Mouse (Mus musculus) kidney, embryonic 14.5 days (tissue): Measurements from ENCODE around the gene Gm11027. TPM values are rescaled to one million over a fixed set of nuclear protein-coding genes. Genes with fewer than 3 reads are reported as not detected.

Experiments
- ATAC-seq: fragments of 200-750 bp; cut with Nextera tagmentation; 2 replicates; pipeline ENCODE4 v1.8.0; 2017; ENCODE audit warnings: moderate number of reproducible peaks, mild to moderate bottlenecking, moderate TSS enrichment, moderate library complexity; ENCODE audit not compliant: low FRiP score, low TSS enrichment
- H3K27ac ChIP-seq: fragments of 300-500 bp; sonication (generic); 2 replicates; pipeline ENCODE4 v1.5.1; 2014; ENCODE audit warnings: low read depth, mild to moderate bottlenecking, low read length, moderate library complexity, mixed read lengths
- H3K27me3 ChIP-seq: fragments of 300-500 bp; sonication (generic); 2 replicates; pipeline ENCODE4 v1.6.1; 2014; ENCODE audit warnings: mild to moderate bottlenecking, low read length; ENCODE audit not compliant: control insufficient read depth, insufficient read depth
- H3K36me3 ChIP-seq: fragments of 300-500 bp; sonication (generic); 2 replicates; pipeline ENCODE4 v1.6.1; 2014; ENCODE audit warnings: low read length, mixed read lengths; ENCODE audit not compliant: control insufficient read depth, insufficient read depth
- H3K4me1 ChIP-seq: fragments of 300-500 bp; sonication (generic); 2 replicates; pipeline ENCODE4 v1.6.1; 2014; ENCODE audit warnings: low read length, mixed read lengths; ENCODE audit not compliant: control insufficient read depth, insufficient read depth
- H3K4me2 ChIP-seq: fragments of 300-500 bp; sonication (generic); replicated peaks from 2 replicates; pipeline ENCODE4 v1.6.1; 2014; ENCODE audit warnings: low read depth, mild to moderate bottlenecking, low read length
- H3K4me3 ChIP-seq: fragments of 300-500 bp; sonication (generic); 2 replicates; pipeline ENCODE4 v1.5.1; 2014; ENCODE audit warnings: mild to moderate bottlenecking, low read length
- H3K9ac ChIP-seq: fragments of 300-500 bp; sonication (generic); 2 replicates; pipeline ENCODE4 v1.6.1; 2014; ENCODE audit warnings: low read depth, mild to moderate bottlenecking, low read length, moderate library complexity
- H3K9me3 ChIP-seq: fragments of 300-500 bp; sonication (generic); 2 replicates; pipeline ENCODE4 v1.6.1; 2016; ENCODE audit warnings: low read length; ENCODE audit not compliant: control insufficient read depth
- WGBS: fragments of 180-500 bp; shearing (Covaris S2); extraction: QIAGEN DNeasy Blood & Tissue Kit; methylation state at CpG from one replicate; pipeline ENCODE4 v1.1.7; 2014; 5-methylcytosine and 5-hydroxymethylcytosine counted together
- polyA plus RNA-seq: library from polyadenylated mRNA; unstranded; fragments of >200 nt; fragmentation: Nextera tagmentation; extraction: Ambion mirVana; gene quantifications from 2 replicates; pipeline ENCODE4 v1.2.1, GENCODE M21; 2014

Gene Gm11027
- polyA plus RNA-seq, 1 experiment from 2014 or later: not detected

DNA sequence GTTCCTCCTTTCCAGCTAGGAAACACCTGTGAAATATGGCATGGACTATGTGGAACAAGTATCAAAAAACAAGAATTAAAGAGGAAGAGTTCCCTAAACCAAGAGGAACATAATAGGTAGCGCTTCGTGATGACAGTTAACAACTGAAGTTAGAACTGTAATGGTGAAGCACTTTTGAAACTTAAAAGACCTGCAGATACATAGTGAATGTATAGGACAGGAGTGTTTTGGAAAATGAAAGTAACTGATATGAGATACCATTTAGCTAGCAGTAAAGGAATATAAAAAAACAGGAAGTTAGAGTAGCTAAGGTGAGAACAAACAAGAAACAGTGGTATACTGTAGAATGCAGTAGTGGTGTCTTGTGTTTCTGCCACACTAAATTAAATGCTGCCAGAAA is 7.7 kb downstream of the Gm11027 start:
- Histone ChIP-seq H3K9ac (no peak overlapping the region), H3K4me1 (no peaks in the 10 kb centered on the region), H3K9me3 (no peaks in the 10 kb centered on the region), H3K36me3 (no peaks in the 10 kb centered on the region), H3K27ac (no peak overlapping the region), H3K4me3 (no peak overlapping the region), H3K27me3 (no peaks in the 10 kb centered on the region), H3K4me2 (no peak overlapping the region)
- ATAC-seq: no peak
- WGBS: 91% methylated on average over 2 of the region's 2 CpGs

DNA sequence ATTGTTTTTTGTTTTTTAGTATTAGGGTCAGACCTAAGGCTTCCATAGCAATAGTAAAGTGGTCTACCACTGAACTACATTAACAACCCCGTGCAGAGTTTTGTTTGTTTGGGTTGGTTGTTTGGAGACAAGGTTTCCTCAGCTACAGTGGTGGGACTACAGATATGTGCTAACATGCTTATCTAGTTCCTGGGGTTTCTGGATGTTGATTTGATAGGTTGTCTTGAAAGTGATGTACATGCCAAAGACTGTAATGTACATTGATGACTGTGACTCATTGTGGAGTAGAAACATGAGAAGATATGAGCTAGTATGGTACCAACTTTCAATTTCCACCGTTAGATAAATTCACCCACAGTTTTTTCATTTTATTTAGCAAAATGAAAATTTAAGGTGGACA is 8.3 kb downstream of the Gm11027 start:
- Histone ChIP-seq H3K36me3 (no peaks in the 10 kb centered on the region), H3K4me2 (no peak overlapping the region), H3K27ac (no peak overlapping the region), H3K4me1 (no peaks in the 10 kb centered on the region), H3K9ac (no peak overlapping the region), H3K27me3 (no peaks in the 10 kb centered on the region), H3K4me3 (no peak overlapping the region), H3K9me3 (no peaks in the 10 kb centered on the region)
- WGBS: 87% methylated on average over 2 of the region's 2 CpGs
- ATAC-seq: no peak

DNA sequence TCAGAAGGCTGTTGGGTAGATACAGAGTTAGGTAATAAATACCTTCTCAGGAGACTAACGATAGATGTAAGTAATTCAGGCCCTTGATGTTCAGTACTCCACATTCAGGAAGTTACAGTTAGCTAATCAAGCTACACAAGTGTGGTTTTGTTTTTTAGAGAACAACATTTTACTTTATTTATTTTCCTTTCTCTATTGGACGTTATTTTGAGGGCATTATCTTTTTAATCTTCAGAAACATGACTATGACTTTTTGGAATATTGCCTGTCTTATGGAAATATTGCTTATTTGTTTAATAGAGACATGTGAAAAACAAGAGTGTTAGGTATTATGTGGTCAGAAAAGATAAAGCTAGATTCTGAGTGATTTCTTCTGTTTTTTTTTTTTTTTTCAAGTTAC is 18.0 kb downstream of the Gm11027 start:
- no peaks in the 10 kb centered on the region for H3K4me1 ChIP-seq
- H3K27ac ChIP-seq: no peak overlapping the region
- H3K9me3 ChIP-seq: no peaks in the 10 kb centered on the region
- H3K4me2 ChIP-seq: no peak overlapping the region
- no peaks in the 10 kb centered on the region for H3K27me3 ChIP-seq
- no peak overlapping the region for H3K9ac ChIP-seq
- WGBS: 70% methylated on average over 2 of the region's 2 CpGs
- H3K36me3 ChIP-seq: no peaks in the 10 kb centered on the region
- no peak overlapping the region for H3K4me3 ChIP-seq
- ATAC-seq: no peak

DNA sequence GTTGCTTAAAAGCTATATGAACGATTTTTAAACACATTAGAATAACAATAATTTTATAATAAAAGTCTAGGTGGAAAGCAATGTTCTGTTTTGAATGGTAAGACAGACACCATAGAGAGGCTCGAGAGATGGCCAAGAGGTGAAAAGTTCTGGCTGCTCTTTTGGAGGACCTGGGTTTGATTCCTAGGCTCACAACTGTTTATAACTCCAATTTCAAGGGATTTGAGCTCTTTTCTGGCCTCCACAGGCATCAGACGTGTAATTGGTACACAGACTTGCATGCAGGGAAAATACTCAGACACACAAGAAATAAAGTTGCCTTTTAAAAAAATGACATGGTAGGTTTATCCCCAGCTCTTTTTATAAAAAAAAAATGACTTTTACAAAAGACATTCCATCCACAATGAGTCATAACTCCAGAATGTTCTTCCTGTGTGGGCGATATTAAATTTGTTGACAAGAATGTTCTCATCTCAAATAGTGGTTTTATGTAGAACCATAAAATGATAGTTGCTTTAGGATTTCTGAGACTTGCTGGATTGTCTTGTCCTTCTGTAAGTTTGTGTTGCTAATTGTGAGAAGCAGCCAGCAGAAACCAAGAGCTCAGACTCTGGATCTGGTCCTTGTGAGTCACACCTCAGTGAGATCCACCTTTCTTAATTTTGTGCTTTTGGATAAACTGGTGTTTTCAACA is 18.6 kb downstream of the Gm11027 start:
- WGBS: 82% methylated on average over 4 of the region's 4 CpGs

DNA sequence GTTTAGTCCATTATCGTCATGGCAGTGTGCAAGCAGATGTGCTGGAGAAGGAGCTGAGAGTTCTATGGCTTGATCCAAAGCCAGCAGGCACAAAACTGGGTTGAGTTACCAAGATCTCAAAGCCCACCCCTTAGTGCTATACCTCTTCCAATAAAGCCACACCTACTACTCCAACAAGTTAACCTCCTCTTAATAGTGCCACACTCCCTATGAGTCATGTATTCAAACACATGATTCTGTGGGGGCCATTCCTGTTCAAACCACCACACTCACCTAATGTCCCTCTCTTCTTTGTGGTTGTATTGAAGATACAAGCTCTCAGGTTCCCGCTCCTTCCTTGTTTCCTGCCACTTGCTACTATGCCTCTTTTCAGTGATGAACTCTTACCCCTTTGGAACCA is 24.7 kb downstream of the Gm11027 start:
- Histone ChIP-seq H3K4me2 (no peak overlapping the region), H3K27me3 (no peaks in the 10 kb centered on the region), H3K9ac (no peak overlapping the region), H3K4me1 (no peaks in the 10 kb centered on the region), H3K9me3 (no peaks in the 10 kb centered on the region), H3K36me3 (no peaks in the 10 kb centered on the region), H3K27ac (no peak overlapping the region), H3K4me3 (no peak overlapping the region)
- ATAC-seq: no peak
- 93% methylated on average over 2 of the region's 2 CpGs for WGBS

More for the DNA sequence above, 18.6 kb downstream of the Gm11027 start:
- no peaks in the 10 kb centered on the region for H3K4me1 ChIP-seq
- no peaks in the 10 kb centered on the region for H3K36me3 ChIP-seq
- no peaks in the 10 kb centered on the region for H3K9me3 ChIP-seq
- no peak overlapping the region for H3K27ac ChIP-seq
- no peak overlapping the region for H3K4me3 ChIP-seq
- ATAC-seq: no peak
- no peak overlapping the region for H3K4me2 ChIP-seq
- H3K27me3 ChIP-seq: no peaks in the 10 kb centered on the region
- no peak overlapping the region for H3K9ac ChIP-seq

DNA sequence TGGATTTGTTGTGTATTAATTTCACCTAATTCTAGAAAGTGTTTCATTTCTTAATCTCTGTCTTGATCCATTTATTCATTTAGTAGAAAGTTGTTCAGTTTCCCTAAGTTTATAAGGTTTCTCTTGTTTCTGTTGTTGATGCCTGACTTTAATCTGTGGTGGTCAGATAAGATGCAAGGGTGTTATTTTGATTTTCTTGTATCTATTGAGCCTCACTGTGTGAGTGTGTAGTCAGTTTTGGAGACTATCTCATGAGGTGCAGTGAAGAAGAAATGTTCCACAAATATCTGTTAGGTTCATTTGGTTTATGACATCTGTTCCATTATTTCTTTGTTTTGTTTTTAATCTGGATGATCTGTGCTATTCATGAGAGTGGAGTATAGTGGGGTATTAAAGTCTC is 27.0 kb downstream of the Gm11027 start:
- Histone ChIP-seq H3K4me2 (no peak overlapping the region), H3K36me3 (no peaks in the 10 kb centered on the region)

DNA sequence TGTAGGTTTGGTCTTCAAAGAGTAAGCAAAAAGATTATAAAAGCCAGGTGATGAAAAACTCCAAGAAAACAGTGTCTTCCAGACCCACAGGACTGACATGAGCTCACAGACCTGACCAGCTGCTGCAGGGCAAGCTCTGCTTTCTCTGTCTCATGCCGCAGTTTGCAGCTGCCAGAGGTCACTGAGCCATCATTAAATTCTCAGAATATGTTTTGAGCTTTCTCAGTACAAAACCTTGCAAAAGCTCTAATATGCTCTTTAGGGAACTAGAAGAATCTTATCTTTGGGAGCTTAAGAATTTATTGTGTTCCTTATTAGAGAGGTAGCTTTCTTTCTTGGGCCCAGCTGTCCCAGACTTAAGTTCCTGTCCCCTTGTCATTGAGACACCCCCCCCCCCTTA is 30.9 kb downstream of the Gm11027 start:
- Histone ChIP-seq H3K4me2 (no peak overlapping the region), H3K36me3 (no peaks in the 10 kb centered on the region), H3K4me3 (no peak overlapping the region), H3K9me3 (no peaks in the 10 kb centered on the region), H3K9ac (no peak overlapping the region), H3K27me3 (no peaks in the 10 kb centered on the region), H3K4me1 (0 out of 2 replicates have a peak, but pooled peaks cover 4% of the 10 kb centered on the region), H3K27ac (no peak overlapping the region)
- ATAC-seq: no peak
- WGBS: 22% methylated on average over 1 of the region's 1 CpGs

More for the DNA sequence above, 27.0 kb downstream of the Gm11027 start:
- Histone ChIP-seq H3K9ac (no peak overlapping the region), H3K27ac (no peak overlapping the region), H3K4me1 (no peaks in the 10 kb centered on the region), H3K9me3 (no peaks in the 10 kb centered on the region), H3K27me3 (no peaks in the 10 kb centered on the region), H3K4me3 (no peak overlapping the region)
- ATAC-seq: no peak

DNA sequence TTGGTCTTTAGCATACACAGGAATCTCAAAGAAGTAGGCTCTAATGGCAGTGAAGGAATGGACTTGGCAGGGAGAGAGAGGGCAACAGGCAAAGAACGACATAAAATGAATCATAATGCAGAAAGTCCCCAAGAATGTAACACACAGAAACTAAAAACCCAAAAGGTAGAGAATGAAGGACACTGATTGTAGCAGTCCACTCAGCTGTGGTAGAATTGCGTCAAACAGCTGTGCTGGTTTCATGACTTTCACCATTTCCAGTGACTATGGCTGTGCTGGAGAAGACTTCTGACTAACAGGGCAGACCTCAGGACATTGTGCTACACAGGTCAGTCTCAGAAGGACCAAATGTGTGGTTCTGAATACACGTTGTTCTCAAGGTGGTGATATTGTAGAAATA is 32.7 kb downstream of the Gm11027 start:
- Histone ChIP-seq H3K27me3 (no peaks in the 10 kb centered on the region), H3K4me3 (no peak overlapping the region), H3K27ac (no peak overlapping the region), H3K36me3 (no peaks in the 10 kb centered on the region), H3K4me2 (no peak overlapping the region), H3K4me1 (0 out of 2 replicates have a peak, but pooled peaks cover 4% of the 10 kb centered on the region), H3K9me3 (no peaks in the 10 kb centered on the region), H3K9ac (no peak overlapping the region)
- 82% methylated on average over 3 of the region's 3 CpGs for WGBS
- ATAC-seq: no peak

DNA sequence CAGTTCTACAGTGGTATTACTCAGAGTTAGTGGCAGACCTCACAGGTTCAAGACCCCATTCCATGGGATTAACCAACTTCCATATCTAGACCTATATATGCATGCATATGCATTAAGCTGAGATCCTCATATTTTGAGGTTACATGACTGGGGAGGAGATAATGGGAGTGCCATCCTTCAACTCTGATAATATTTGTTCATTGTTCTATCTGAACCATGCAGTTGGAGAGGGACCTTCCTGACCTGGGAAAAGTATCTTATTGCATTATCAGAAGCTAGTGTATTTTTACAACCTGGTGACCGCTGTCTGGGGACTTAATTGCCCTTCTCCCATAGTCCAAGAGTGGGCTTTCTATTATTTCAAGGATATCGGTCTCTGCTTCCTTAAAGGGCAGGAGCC is 33.4 kb downstream of the Gm11027 start:
- WGBS: 22% methylated on average over 2 of the region's 2 CpGs
- no peak overlapping the region for H3K27ac ChIP-seq
- 0 out of 2 replicates have a peak, but pooled peaks cover 4% of the 10 kb centered on the region for H3K4me1 ChIP-seq

More for the DNA sequence above, 33.4 kb downstream of the Gm11027 start:
- no peaks in the 10 kb centered on the region for H3K36me3 ChIP-seq
- H3K4me3 ChIP-seq: no peak overlapping the region
- no peak overlapping the region for H3K4me2 ChIP-seq
- H3K27me3 ChIP-seq: no peaks in the 10 kb centered on the region
- H3K9me3 ChIP-seq: no peaks in the 10 kb centered on the region
- ATAC-seq: no peak
- no peak overlapping the region for H3K9ac ChIP-seq
